Mouse (Mus musculus): ENCODE results near the gene Pold2.
"Not testable (repeated sequence)": the region's sequence is repeated elsewhere in the genome, so short reads cannot be mapped to it uniquely, and the experiment has no call there.

Gene Pold2

DNA sequence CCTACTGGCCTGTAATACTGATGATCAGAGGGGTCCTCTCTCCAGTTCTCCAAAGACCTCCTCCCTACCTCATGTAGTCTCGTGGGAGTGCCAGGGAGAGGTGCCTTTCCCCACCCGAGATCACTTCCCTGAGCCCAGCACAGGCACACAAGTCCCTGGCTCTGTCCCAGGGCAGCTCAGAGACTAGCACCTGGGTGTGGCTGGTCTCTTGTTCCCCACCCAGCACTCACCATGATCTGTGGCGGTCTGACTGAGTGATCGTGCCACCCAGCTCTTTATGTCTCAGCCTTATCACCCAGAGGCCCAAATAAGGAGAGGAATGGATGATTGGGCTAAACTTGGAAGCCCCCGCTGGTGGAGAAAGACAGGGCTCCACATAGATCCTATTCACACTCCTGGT is 20.4 kb upstream of the Pold2 start, which contains the start of gene Myl7:
Myl7 (minus strand) TSS at position 252 of the 400 bp plus-strand sequence.
- DNase-seq (ENCODE audit: low spot score) = no peak

DNA sequence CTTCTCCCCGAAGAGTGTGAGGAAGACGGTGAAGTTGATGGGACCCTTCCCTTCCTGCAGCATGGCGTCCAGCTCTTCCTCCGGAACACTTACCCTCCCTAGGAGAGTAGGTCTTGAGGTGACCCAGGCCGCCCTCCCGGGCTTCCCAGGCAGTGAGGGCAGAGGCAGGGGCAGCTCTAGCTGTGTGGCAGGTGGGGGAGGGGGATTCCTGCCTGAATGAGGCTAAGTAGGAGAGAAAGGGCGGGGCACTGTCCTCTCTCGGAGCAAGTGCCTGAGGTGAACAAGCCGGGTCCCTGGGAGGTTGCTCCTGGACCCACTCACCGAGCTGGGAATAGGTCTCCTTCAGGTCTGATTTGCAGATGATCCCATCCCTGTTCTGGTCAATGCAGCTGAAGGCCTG is 19.7 kb upstream of the Pold2 start:
- no peak for DNase-seq (ENCODE audit: low spot score)

DNA sequence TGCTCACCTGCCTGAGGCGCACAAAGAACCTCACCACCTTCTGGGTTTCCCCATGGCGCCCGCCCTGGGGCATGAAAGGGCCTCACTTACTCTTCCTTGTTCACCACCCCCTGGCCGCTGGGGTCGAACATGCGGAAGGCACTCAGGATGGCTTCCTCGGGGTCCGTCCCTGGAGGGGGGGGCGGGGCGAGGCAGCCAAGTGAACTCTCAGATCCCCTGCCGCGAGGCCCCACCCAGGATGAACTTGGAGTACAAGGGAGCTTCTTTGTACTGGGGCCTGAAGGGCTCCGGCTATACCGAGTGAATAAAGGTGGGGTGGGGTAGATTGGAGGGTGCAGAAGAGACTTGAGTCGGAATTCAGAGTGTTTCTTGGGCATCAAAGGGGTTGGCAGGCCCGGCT is 19.1 kb upstream of the Pold2 start:
- no peak for DNase-seq (ENCODE audit: low spot score)

DNA sequence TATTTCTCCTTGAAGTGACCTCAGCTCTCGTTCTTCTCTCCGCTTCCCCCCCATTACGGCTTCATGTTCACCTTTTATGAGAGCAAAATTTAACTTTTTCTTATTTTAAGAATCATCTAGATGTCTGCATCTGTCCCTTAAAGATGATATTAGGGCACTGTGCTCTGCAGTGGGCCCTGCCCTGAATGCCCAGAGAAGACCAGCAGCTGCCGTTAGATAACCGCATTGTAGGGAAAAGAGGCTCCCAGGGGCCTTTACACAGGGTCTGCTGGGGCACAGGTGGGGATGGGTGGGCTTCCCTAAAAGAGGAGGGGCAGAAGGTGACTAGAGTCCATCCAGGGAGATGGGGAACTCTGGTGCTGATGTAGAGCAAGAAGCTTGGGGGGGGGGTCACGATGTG is 15.7 kb upstream of the Pold2 start:
- no peak for DNase-seq (ENCODE audit: low spot score)

DNA sequence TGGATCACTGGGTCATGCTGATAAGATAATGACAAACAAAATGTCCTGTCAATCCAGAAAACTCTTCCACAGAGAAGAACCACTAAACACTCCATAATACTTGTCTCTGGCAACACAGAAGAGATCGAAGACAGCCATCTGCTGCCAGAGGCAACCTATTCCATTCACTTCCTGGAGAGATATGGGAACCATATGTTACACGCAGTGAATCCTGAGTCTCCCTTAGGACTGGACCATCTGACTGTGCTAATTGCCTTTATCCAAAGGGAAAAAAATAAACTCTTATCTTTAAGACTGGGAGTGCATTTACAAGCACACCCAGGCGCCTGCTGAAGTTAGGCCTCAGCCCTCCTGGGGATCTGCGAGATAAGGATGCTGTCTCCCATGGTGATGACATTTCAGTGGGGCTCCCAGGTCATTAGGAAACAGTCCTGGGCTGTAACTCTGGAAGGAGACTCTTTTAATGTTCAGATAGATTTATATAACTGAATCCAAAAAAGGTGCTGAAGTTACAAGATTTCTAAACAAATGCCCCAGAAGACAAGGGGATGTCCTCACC is 14.8 kb upstream of the Pold2 start:
- no peak for DNase-seq (ENCODE audit: low spot score)

DNA sequence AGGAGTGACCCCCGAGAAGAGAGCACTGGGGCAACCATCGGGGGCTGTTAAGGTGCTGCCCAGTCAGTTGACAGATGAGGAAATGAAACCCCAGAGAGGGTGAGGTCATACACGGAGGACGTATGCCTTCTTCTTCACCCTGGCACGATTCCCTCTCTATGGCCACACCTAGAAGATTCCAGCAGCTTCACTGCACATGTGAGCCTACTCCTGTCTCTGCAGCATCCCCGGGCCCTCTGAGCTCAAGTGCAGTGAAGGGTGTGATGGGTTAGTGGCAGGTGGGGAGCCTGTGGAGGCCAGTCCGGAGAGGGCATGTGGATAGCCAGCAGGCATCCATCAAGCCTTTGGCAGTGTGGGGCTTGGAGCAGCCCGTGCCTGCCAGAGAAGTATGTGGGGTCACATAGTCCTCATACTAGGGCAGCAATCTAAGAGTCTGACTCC is 14.1 kb upstream of the Pold2 start:
- no peak for DNase-seq (ENCODE audit: low spot score)

DNA sequence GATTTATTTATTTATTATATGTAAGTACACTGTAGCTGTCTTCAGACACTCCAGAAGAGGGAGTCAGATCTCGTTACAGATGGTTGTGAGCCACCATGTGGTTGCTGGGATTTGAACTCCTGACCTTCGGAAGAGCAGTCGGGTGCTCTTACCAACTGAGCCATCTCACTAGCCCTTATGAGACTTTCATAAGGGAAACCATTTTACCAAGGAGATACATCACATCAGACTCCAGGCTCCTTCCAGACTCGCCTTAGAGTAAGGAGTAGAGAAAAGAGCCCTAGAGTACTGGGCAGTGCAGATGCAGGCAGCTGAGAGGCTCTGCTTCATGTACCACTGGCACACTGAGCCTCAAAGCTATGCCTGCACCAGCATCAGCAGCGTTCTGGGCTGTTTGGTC is 10.5 kb upstream of the Pold2 start:
- DNase-seq (ENCODE audit: low spot score) = not testable (repeated sequence)

DNA sequence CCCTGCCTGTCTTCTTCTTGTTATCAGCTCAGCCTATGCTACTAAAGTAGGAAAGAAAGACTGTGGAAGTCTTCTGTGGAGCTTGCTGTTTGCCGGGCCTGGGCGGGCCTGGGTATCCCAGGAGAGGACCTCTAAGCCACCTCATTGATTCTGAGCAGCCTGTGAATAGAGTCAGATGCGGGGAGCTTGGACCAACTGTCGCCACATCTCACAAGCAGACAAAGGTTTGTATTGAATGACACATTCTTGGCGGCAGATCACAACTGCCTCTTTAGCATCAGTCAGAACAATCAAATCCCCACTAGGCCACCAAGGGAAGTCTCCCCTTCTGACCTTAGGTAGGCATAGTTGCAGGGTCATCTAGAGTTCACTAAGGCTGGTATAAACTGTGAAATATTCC is 9.2 kb upstream of the Pold2 start:
- DNase-seq (ENCODE audit: low spot score) = no peak

DNA sequence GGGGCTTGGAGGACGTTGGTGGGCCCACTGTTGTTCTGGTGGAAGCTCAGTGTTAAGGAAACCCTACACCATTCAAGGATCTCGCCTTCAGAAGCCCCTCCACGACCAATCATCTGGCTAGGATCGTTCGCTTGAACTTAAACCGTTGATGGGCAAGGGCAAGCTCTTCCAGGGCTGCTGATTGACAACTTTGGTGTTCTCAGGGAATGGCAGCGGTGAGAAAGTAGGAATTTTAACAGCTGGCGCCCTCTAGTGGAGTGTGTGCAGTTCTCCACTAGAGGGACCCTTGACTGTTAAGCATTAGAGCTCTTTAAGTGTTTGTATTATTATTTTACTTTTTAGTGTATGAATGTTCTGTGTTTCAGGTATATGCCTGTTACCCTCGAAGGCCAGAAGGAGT is 8.1 kb upstream of the Pold2 start:
- peak; percentile 88 for DNase-seq (ENCODE audit: low spot score)

DNA sequence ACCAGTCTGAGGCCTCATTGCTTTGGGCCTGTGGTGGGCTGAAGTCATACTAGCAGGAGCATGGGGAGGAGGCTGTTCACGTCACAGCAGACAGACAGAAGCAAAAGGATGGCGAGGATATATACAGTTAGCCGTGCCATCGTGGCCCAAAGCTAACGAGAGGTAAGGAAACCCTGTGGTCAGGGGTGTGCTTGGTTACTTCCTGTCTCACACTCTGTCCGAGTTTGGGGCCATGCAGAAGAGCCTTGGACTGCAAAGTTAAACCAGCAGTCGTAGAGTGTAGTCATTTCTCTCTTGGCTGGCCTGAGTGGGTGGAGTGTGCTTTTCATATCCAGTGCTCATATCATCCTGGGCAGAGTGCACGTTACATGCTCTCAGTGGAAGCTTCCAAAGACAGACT is 4.4 kb upstream of the Pold2 start:
- peak; percentile 22 for DNase-seq (ENCODE audit: low spot score)

DNA sequence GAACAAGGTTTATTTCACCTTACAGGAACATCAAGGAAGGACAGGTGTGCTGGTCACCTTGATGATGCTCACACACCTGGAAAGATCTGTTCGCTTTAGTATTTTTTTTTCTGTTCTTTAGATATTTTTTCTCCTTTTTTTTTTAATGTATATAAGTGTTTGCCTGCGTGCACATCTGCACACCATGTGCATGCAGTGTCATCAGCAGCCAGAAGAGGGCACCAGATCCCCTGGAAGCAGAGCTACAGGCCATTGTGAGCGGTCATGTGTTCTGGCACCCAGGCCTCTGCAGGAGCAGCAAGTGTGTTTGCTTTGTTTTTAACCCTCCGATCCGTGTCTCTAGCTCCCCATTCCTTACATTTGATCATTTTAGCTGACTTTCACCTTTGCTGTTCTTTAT is 1.8 kb upstream of the Pold2 start:
- peak; percentile 44 for DNase-seq (ENCODE audit: low spot score)

DNA sequence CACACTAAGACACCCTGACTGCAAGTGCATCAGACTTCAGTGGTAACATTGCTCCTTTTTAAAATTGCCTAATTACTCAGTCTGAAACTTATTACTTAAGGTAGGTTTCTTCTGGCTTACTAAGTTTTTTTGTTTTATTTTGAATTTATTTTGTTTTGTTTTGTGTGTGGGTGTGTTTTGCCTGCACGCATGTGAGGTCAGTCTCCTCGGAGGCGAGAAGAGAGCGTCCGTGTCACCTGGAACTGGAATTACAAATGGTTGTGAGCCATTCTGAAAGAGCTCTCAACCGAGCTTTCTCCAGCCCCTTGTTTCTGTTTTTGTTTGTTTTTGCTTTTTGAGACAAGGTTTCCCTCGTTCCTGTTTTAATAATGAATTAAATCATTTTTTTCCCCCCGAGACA is 569 bp upstream of the Pold2 start:
- no peak for DNase-seq (ENCODE audit: low spot score)

DNA sequence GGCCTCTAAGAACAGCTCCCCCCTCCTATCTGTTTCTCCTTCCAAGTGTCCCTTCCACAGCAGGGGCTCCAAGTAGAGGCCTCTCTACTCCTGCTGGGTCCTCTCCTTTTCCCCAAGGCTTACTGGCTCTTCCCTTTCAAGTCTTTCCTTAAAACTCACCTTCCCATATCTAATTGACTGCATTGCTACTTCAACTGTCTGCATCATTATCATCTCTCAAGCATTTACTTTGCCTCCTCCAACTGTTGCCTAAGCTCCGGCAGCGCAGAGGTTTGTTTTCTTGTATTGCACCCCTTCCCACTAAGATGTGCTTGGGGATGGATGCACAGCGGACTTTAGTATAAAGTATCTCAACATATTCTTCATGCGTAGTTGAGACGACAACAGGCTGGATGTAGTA is 671 bp downstream of the Pold2 start:
- peak; percentile 14 for DNase-seq (ENCODE audit: low spot score)

DNA sequence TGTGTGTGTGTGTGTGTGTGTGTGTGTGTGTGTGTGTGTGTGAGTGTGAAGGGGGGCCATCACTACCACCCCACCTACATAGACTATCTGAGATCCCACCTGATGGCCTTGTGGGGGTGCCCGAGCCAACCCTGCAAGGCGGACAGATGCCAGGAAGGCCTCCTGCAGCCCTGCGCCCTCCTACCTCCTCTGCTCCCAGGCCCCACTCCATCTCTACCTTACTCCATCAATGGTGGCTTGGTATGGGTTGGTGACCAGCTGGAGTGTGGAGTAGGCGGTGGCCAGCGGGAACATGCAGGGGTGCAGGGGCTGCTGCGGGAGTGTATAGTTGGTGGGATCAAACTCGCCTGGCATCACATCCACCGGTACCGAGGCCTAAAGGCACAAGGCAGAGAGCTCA is 4.9 kb downstream of the Pold2 start:
- no peak for DNase-seq (ENCODE audit: low spot score)

DNA sequence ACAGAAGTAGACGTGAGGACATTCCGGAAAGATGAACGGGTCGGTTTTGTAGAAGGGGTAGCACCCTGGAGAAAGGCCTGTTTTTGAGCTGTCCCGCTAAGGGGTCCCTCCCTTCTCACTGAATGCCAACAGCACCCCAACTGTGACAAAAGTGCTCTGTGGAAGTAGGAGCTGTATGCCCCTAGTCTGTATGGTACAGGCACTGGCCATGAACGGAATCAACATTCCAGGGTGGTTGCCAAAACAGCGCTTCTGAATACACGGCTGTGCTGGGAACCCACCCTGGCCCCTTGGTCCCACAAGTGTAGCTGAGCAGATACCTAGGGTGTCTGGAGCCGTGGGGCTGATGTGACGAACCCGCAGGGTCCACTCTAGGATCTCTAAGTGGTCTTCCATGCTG is 5.4 kb downstream of the Pold2 start:
- no peak for DNase-seq (ENCODE audit: low spot score)

DNA sequence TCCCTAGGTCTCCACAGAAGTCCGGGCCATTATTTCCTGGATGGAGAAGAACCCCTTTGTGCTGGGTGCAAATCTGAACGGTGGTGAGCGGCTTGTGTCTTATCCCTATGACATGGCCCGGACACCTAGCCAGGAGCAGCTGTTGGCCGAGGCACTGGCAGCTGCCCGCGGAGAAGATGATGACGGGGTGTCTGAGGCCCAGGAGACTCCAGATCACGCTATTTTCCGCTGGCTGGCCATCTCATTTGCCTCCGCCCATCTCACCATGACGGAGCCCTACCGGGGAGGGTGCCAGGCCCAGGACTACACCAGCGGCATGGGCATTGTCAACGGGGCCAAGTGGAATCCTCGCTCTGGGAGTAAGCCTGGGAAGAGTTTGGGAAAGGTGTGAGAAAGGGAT is 8.0 kb downstream of the Pold2 start:
- no peak for DNase-seq (ENCODE audit: low spot score)

DNA sequence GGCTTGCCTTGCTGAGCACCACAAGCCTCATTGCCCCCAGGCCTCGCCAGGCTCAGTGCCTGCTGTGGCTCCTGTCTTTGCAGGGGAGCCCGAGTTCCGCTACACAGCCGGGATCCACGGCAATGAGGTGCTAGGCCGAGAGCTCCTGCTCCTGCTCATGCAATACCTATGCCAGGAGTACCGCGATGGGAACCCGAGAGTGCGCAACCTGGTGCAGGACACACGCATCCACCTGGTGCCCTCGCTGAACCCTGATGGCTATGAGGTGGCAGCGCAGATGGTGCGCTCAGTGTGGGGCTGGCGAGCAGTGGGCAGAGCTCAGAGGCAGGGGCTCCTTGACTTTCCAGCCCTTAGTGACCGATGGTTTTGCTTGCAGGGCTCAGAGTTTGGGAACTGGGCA is 8.8 kb downstream of the Pold2 start:
- DNase-seq (ENCODE audit: low spot score) = no peak

DNA sequence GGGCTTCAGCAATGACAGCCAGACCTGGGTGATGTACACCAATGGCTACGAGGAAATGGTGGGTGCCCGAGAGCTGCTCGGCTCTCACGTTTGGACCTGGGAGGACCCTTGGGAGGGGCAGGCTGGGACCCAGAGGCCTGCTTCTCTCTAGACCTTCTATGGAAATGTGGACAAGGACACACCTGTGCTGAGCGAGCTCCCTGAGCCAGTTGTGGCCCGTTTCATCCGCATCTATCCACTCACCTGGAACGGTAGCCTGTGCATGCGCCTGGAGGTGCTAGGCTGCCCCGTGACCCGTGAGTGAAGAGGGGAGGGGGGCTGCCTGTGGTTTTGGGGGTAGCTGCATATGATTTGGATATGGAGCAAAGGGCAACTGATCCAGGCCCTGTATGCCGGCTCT is 9.8 kb downstream of the Pold2 start:
- no peak for DNase-seq (ENCODE audit: low spot score)

DNA sequence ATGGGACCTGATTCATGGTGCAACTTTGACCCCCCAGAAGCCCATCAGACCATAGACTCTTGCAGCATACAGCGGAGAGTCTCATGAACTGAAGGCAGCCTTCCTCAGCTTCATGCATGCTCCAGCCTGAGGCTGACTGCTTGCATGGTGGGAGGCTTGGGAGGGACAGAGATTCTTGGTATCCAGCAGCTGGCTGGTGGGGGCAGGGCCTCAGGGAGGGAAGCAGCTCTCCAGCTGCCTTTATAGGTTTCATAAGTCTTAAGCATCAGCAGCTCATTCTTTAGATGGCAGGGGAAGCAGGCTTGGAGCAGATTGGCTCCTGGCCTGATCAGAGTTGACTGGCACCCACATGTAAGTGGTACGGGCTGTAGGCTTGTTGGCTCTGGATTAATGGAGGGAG is 10.9 kb downstream of the Pold2 start:
- DNase-seq (ENCODE audit: low spot score) = no peak

DNA sequence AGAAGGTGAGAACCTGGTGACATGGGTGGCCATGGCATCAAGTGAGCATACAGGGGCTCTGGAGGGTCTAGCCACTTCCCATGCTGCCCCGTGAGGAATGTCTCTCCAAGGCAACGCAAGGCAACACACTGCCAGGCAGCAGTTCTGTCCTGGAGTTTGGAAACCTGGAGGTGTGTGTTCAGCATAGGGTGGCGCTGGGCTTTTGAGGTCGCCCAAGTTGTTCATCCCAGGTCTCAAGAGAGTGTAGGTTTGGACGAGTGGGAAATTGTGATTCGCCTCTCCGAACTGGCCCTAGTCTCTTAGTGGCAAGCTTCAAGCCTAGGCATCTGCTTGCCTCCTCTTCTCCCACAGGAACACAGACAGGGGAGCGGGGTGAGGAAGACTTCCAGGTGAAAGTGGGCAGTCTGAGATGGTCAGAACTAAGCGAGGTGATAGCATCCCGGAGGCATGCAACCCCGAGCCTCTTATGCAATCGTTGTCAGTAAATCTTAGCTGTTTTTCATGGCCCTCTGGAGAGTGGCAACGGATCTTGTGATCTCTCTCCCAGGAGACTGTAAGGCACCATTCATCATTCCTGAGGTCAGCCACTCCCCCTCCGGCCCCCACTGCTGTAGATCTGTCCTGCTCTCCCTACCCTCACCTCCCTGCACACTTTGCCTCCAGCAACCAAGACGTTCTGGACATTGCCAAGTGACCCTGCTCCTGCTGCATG is 15.5 kb downstream of the Pold2 start:
- peak; percentile 64 for DNase-seq (ENCODE audit: low spot score)

DNA sequence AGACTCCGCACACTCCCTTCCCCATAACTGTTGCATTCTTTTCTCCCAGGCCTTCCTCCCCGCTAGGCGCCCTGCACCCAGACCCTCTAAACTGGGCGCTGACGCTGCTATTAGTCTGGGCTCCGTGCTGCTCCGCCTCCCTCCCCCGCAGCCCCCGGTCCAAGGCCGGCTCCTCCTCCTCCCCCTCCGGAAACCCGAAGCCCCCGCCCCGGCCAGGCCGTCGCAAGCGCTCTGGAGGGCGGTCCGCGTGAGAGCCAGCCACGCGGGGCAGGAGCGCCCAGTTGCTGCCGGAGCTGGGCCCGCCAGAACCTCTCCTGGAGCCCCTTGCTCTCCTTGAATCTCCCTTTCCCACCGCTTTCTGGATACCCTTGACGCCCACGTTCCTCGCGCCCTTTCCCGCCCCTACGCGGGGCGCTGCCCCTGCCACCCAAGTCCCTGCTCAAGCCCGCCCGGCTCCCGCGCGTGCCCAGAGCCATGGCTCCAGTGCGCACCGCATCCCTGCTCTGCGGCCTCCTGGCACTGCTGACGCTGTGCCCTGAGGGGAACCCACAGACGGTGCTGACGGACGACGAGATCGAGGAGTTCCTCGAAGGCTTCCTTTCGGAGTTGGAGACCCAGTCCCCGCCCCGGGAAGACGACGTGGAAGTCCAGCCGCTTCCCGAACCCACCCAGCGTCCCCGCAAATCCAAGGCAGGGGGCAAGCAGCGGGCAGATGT is 16.3 kb downstream of the Pold2 start, which contains the start of gene Aebp1:
Aebp1 (plus strand) TSS at position 270 of the 716 bp plus-strand sequence.
- DNase-seq (ENCODE audit: low spot score) = no peak

DNA sequence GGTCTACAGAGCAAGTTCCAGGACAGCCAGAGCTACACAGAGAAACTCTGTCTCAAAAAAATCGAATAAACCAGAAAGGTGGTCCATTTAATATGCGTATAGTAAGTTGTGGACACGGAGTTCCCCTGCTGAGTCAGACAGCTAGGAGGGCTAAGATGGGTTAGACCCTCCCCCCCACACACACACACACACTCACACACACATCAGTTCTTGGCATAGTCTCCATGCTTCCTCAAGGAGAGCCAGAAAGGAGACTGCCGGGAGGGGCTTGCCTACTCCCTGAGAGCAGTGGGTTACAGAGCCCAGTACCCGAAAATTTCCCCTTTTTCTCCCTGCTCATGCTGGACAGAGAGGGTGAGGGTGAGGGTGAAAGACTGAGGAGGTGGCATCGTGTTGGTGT is 17.5 kb downstream of the Pold2 start:
- DNase-seq (ENCODE audit: low spot score) = no peak

DNA sequence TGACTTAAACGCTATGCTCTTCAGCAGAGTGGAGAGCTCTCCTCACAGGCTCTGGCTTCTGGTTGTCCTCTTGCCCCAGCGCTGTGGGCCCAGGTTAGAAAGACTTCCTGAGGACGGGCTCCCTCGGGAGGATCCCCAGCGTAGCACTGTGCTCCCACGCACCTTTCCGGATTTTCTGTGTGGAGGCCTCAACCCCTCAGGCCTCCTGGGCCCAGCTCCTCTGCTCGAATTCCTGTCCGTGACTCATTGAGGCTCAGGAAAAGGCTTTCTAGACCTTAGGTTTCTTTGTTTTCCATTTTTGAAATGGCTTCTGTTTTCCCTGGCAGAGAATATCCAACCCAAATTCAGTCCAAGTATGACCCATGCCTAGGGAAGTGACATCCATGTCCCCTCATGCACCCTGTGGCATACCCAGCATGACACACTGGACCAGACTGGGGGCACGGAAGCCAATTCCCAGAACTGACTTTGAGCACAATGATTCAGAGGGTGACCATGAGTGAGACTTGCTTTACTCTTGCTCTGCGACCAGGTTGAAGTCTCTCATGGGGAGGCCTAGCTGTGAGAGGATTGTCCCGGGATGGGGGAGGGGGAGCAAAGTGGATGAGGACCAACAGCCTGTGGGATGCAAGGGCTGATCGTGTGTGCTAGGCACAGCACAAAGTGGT is 18.1 kb downstream of the Pold2 start:
- peak; percentile 35 for DNase-seq (ENCODE audit: low spot score)
